Mouse (Mus musculus): Measurements from ENCODE around the gene Lrmp. TPM values are rescaled to one million over a fixed set of nuclear protein-coding genes. Genes with fewer than 3 reads are reported as not detected.

The Lrmp gene
- polyA plus RNA-seq, 1 experiment from 2014 or later = 3.9 TPM

- peak; percentile 35 for ATAC-seq
- Histone ChIP-seq H3K9me3 (ENCODE audit: low read length) (no peaks in the 10 kb centered on the region), H3K4me1 (ENCODE audit: insufficient read depth, low read depth, low read length) (no peaks in the 10 kb centered on the region), H3K4me2 (replicated peaks; ENCODE audit: low read depth, low read length) (no peak overlapping the region), H3K27me3 (replicated peaks; ENCODE audit: insufficient read depth, low read length) (no peaks in the 10 kb centered on the region), H3K4me3 (ENCODE audit: low read depth, low read length) (no peak overlapping the region), H3K27ac (ENCODE audit: low read length) (no peak overlapping the region), H3K9ac (replicated peaks; ENCODE audit: low read depth) (no peak overlapping the region), H3K36me3 (ENCODE audit: insufficient read depth, low read length) (no peaks in the 10 kb centered on the region)
- TF ChIP-seq EP300 (IDR thresholded peaks at IDR 0.05) (no peak), CTCF (IDR thresholded peaks at IDR 0.05) (peak; percentile 79)
- WGBS = 27% methylated on average over 6 of the region's 6 CpGs
- DNase-seq (ENCODE audit: low spot score) = peak; percentile 52
Observed at GRCm38 (mm10) chr6:145179665-145180064, 64.2 kb downstream of the Lrmp start.

GRCm38 (mm10) chr6:145182044-145182443 lies 66.6 kb downstream of the Lrmp start:
- TF ChIP-seq CTCF (IDR thresholded peaks at IDR 0.05) (no peak), EP300 (IDR thresholded peaks at IDR 0.05) (no peak)
- Histone ChIP-seq H3K4me1 (ENCODE audit: insufficient read depth, low read depth, low read length) (no peaks in the 10 kb centered on the region), H3K27me3 (replicated peaks; ENCODE audit: insufficient read depth, low read length) (no peaks in the 10 kb centered on the region), H3K4me2 (replicated peaks; ENCODE audit: low read depth, low read length) (no peak overlapping the region), H3K9ac (replicated peaks; ENCODE audit: low read depth) (no peak overlapping the region), H3K9me3 (ENCODE audit: low read length) (no peaks in the 10 kb centered on the region), H3K4me3 (ENCODE audit: low read depth, low read length) (no peak overlapping the region), H3K27ac (ENCODE audit: low read length) (no peak overlapping the region), H3K36me3 (ENCODE audit: insufficient read depth, low read length) (no peaks in the 10 kb centered on the region)
- DNase-seq (ENCODE audit: low spot score) = peak; percentile 76
- WGBS = 22% methylated on average over 8 of the region's 8 CpGs
- ATAC-seq = peak; percentile 61

GRCm38 (mm10) chr6:145186096-145186495 lies 70.6 kb downstream of the Lrmp start:
- H3K4me2 ChIP-seq (replicated peaks; ENCODE audit: low read depth, low read length) = no peak overlapping the region
- DNase-seq (ENCODE audit: low spot score) (no peak), ATAC-seq (no peak)
- no peaks in the 10 kb centered on the region for H3K36me3 ChIP-seq (ENCODE audit: insufficient read depth, low read length)
- 82% methylated on average over 1 of the region's 1 CpGs for WGBS
- no peak overlapping the region for H3K27ac ChIP-seq (ENCODE audit: low read length)
- no peak overlapping the region for H3K9ac ChIP-seq (replicated peaks; ENCODE audit: low read depth)
- no peaks in the 10 kb centered on the region for H3K27me3 ChIP-seq (replicated peaks; ENCODE audit: insufficient read depth, low read length)
- TF ChIP-seq CTCF (IDR thresholded peaks at IDR 0.05) = no peak
- TF ChIP-seq EP300 (IDR thresholded peaks at IDR 0.05) = no peak
- H3K4me1 ChIP-seq (ENCODE audit: insufficient read depth, low read depth, low read length) = no peaks in the 10 kb centered on the region
- H3K4me3 ChIP-seq (ENCODE audit: low read depth, low read length) = no peak overlapping the region
- no peaks in the 10 kb centered on the region for H3K9me3 ChIP-seq (ENCODE audit: low read length)

GRCm38 (mm10) chr6:145187093-145188088 lies 71.9 kb downstream of the Lrmp start:
- no peaks in the 10 kb centered on the region for H3K4me1 ChIP-seq (ENCODE audit: insufficient read depth, low read depth, low read length)
- TF ChIP-seq EP300 (IDR thresholded peaks at IDR 0.05) = no peak
- TF ChIP-seq CTCF (IDR thresholded peaks at IDR 0.05) = peak; percentile 47
- peak overlapping the region; percentile 17; the same call in 1 of the 2 replicates for H3K4me3 ChIP-seq (ENCODE audit: low read depth, low read length)
- H3K9ac ChIP-seq (replicated peaks; ENCODE audit: low read depth) = 0 out of 2 replicates have a peak overlapping the region, but pooled peaks have one; percentile 12
- peak; percentile 60 for DNase-seq (ENCODE audit: low spot score)
- H3K9me3 ChIP-seq (ENCODE audit: low read length) = no peaks in the 10 kb centered on the region
- no peaks in the 10 kb centered on the region for H3K27me3 ChIP-seq (replicated peaks; ENCODE audit: insufficient read depth, low read length)
- ATAC-seq = peak; percentile 5; the same call in 1 of the 2 replicates
- WGBS = 46% methylated on average over 27 of the region's 27 CpGs
- peak overlapping the region; percentile 48 for H3K4me2 ChIP-seq (replicated peaks; ENCODE audit: low read depth, low read length)
- H3K27ac ChIP-seq (ENCODE audit: low read length) = no peak overlapping the region
- no peaks in the 10 kb centered on the region for H3K36me3 ChIP-seq (ENCODE audit: insufficient read depth, low read length)

GRCm38 (mm10) chr6:145193038-145193437 lies 77.6 kb downstream of the Lrmp start:
- WGBS = 84% methylated on average over 3 of the region's 3 CpGs
- no peaks in the 10 kb centered on the region for H3K27me3 ChIP-seq (replicated peaks; ENCODE audit: insufficient read depth, low read length)
- ATAC-seq = no peak

GRCm38 (mm10) chr6:145193446-145193845 lies 78.0 kb downstream of the Lrmp start:
- TF ChIP-seq CTCF (IDR thresholded peaks at IDR 0.05) (no peak), EP300 (IDR thresholded peaks at IDR 0.05) (no peak)
- H3K9me3 ChIP-seq (ENCODE audit: low read length) = no peaks in the 10 kb centered on the region
- H3K4me1 ChIP-seq (ENCODE audit: insufficient read depth, low read depth, low read length) = no peaks in the 10 kb centered on the region
- no peak overlapping the region for H3K4me2 ChIP-seq (replicated peaks; ENCODE audit: low read depth, low read length)
- WGBS = 61% methylated on average over 11 of the region's 11 CpGs
- no peak overlapping the region for H3K4me3 ChIP-seq (ENCODE audit: low read depth, low read length)
- no peak overlapping the region for H3K9ac ChIP-seq (replicated peaks; ENCODE audit: low read depth)
- ATAC-seq (no peak), DNase-seq (ENCODE audit: low spot score) (no peak)
- no peak overlapping the region for H3K27ac ChIP-seq (ENCODE audit: low read length)
- no peaks in the 10 kb centered on the region for H3K36me3 ChIP-seq (ENCODE audit: insufficient read depth, low read length)
- H3K27me3 ChIP-seq (replicated peaks; ENCODE audit: insufficient read depth, low read length) = no peaks in the 10 kb centered on the region

More at GRCm38 (mm10) chr6:145193038-145193437, 77.6 kb downstream of the Lrmp start:
- DNase-seq (ENCODE audit: low spot score) = no peak
- TF ChIP-seq CTCF (IDR thresholded peaks at IDR 0.05) = no peak
- TF ChIP-seq EP300 (IDR thresholded peaks at IDR 0.05) = no peak
- Histone ChIP-seq H3K4me2 (replicated peaks; ENCODE audit: low read depth, low read length) (no peak overlapping the region), H3K9me3 (ENCODE audit: low read length) (no peaks in the 10 kb centered on the region), H3K36me3 (ENCODE audit: insufficient read depth, low read length) (no peaks in the 10 kb centered on the region), H3K27ac (ENCODE audit: low read length) (no peak overlapping the region), H3K9ac (replicated peaks; ENCODE audit: low read depth) (no peak overlapping the region), H3K4me1 (ENCODE audit: insufficient read depth, low read depth, low read length) (no peaks in the 10 kb centered on the region), H3K4me3 (ENCODE audit: low read depth, low read length) (no peak overlapping the region)
